Mouse (Mus musculus): Measurements from ENCODE around the gene Trip13.

The Trip13 gene

DNA sequence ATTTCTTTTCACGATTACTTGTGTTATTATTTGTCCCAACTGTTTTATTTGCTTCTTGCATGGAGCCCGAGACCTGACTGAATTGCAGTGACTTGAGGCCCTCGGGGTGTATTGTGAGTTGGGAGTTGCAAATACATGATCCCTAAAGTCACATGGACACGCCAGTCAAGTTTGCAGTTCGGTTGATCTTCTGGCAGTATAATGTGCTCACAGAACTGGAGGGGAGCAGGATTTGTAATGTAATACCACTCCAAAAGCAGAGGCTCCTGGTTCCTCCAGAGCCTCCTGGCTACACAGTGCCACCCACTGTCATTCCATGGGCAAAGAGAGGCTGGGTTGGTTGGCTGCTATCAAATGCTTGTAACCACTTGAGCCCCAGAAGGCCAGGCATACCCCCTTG, 51.0 kb downstream of the Trip13 start:
- peak; percentile 19 for DNase-seq (ENCODE audit: low spot score)

DNA sequence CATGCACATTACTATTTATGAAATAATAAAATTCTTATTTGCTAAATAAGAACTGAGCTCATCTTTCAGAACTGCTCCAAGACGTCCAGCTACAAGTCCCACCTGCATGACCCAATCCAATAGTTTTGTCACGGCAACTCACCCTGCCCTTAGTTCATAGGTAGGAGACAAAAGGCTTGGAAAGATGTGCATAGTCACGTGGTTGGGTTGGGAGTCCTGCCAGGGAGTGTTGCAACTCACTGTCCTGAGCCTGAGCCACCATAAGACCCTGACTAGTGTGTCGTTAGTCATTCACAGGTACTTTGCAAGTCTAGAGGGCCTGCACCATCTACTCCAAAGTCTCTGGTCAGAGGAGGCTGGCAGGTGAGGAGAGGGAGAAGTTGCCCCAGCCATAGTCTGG, 51.5 kb downstream of the Trip13 start:
- DNase-seq (ENCODE audit: low spot score) = no peak

- DNase-seq (ENCODE audit: low spot score) = no peak
Observed at GRCm38 (mm10) chr13:73885656-73886055, 51.9 kb downstream of the Trip13 start.

- DNase-seq (ENCODE audit: low spot score) = no peak
Observed at GRCm38 (mm10) chr13:73881347-73881746, 56.2 kb downstream of the Trip13 start.

DNA sequence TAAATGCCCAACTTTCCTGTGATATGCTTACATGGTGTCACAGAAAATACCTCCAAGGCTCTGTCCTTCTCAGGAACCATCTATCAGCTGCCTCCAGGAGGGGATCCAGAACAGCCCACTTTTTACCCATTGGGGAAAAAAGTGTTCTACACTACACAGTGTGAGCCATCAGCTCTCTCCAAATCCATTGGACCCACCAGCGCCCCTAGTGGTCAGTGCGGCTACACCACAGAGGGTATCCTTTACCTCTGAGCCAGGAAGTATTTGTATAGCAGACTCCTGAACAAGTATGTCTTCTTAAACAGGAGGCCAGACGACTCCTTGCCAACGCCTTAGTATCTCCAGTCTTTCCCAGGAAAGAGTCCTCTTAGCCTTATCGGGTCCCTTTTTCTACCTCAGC, 57.8 kb downstream of the Trip13 start:
- peak; percentile 15 for DNase-seq (ENCODE audit: low spot score)

GRCm38 (mm10) chr13:73872159-73872558, 65.4 kb downstream of the Trip13 start:
- DNase-seq (ENCODE audit: low spot score) = no peak
